ENCODE assay signal across 9 mouse cellular contexts in genomic region chr4:148337890-148338880, GRCm38 (mm10). TPM values are rescaled to one million over a fixed set of nuclear protein-coding genes. Genes with fewer than 3 reads are reported as not detected.
DNase-seq lines count a peak whose midpoint lies in the region; ATAC-seq lines count a peak whose summit lies in the region.
"Had no signal": no experiment of that assay in that cellular context is flagged by ENCODE, and none has a peak within 500 bp of the region (broad histone marks: within the 10 kb centered on the region; RNA-seq: fewer than 3 reads in every experiment).

No protein-coding gene starts in this region.

- no peaks in the 10 kb centered on the region for H3K27me3 ChIP-seq in midbrain, embryonic 12.5 days
- H3K27me3 ChIP-seq in midbrain, embryonic 15.5 days (replicated peaks), result no peaks in the 10 kb centered on the region
- no peaks in the 10 kb centered on the region for H3K27me3 ChIP-seq in embryonic facial prominence, embryonic 10.5 days (replicated peaks; ENCODE audit: low read depth, poor library complexity, severe bottlenecking)

- H3K9ac ChIP-seq in midbrain, embryonic 12.5 days (replicated peaks), result no peak overlapping the region
- no peak overlapping the region for H3K9ac ChIP-seq in midbrain, embryonic 15.5 days

- peaks cover 8% of the 10 kb centered on the region; the same call in 1 of the 2 replicates for H3K4me1 ChIP-seq in midbrain, embryonic 12.5 days
- H3K4me1 ChIP-seq in midbrain, embryonic 15.5 days, result 0 out of 2 replicates have a peak, but pooled peaks cover 5% of the 10 kb centered on the region
- no peaks in the 10 kb centered on the region for H3K4me1 ChIP-seq in embryonic facial prominence, embryonic 10.5 days

- 62% methylated on average over 13 of the region's 13 CpGs for WGBS in midbrain, embryonic 12.5 days
- 67% methylated on average over 13 of the region's 13 CpGs for WGBS in midbrain, embryonic 15.5 days
- WGBS in embryonic facial prominence, embryonic 10.5 days, result 71% methylated on average over 13 of the region's 13 CpGs

- no peaks in the 10 kb centered on the region for H3K36me3 ChIP-seq in midbrain, embryonic 12.5 days
- no peaks in the 10 kb centered on the region for H3K36me3 ChIP-seq in midbrain, embryonic 15.5 days (replicated peaks)
- no peaks in the 10 kb centered on the region for H3K36me3 ChIP-seq in embryonic facial prominence, embryonic 10.5 days (replicated peaks)

- no peak overlapping the region for H3K4me3 ChIP-seq in midbrain, embryonic 12.5 days
- no peak overlapping the region for H3K4me3 ChIP-seq in midbrain, embryonic 15.5 days
- no peak overlapping the region for H3K4me3 ChIP-seq in embryonic facial prominence, embryonic 10.5 days

- no peak overlapping the region for H3K4me2 ChIP-seq in midbrain, embryonic 12.5 days (replicated peaks)
- no peak overlapping the region for H3K4me2 ChIP-seq in midbrain, embryonic 15.5 days

- no peak overlapping the region for H3K27ac ChIP-seq in midbrain, embryonic 12.5 days (replicated peaks)
- no peak overlapping the region for H3K27ac ChIP-seq in midbrain, embryonic 15.5 days
- no peak overlapping the region for H3K27ac ChIP-seq in embryonic facial prominence, embryonic 10.5 days (replicated peaks)

- no peak for DNase-seq in frontal cortex, postnatal 14 days (ENCODE audit: low spot score in 2 of 2)
- peak; percentile 40 for DNase-seq in embryonic facial prominence, embryonic 10.5 days (ENCODE audit: low spot score)
- DNase-seq in retina, embryonic 14.5 days (ENCODE audit: low spot score), result peak; percentile 83
- DNase-seq in heart, adult 9 months (ENCODE audit: low spot score in 2 of 2), result no peak
- DNase-seq in urinary bladder, adult 18-20 months (ENCODE audit: low spot score in 2 of 2), result no peak
- DNase-seq: gastrocnemius, postnatal 10 days had no signal

- ATAC-seq in frontal cortex, adult (ENCODE audit: low TSS enrichment), result peak; percentile 52; the same call in 1 of the 2 replicates
- peak; percentile 55; the same call in 1 of the 2 replicates for ATAC-seq in midbrain, embryonic 12.5 days (ENCODE audit: low FRiP score, low read depth)
- ATAC-seq in midbrain, embryonic 15.5 days (replicated peaks), result no peak

- H3K9me3 ChIP-seq in midbrain, embryonic 12.5 days, result no peaks in the 10 kb centered on the region
- H3K9me3 ChIP-seq in midbrain, embryonic 15.5 days, result no peaks in the 10 kb centered on the region
- H3K9me3 ChIP-seq in embryonic facial prominence, embryonic 10.5 days, result no peaks in the 10 kb centered on the region

RNA-seq across cellular contexts. Expression of gene Disp3, which starts 50.4 kb away (rescaled TPM):
- polyA plus RNA-seq in midbrain, embryonic 12.5 days (2016; fragmentation: Nextera tagmentation; extraction: Ambion mirVana), result 7.8 and 9.4 TPM in 2 replicates
- polyA plus RNA-seq in midbrain, embryonic 15.5 days (2015; fragmentation: Nextera tagmentation; extraction: Ambion mirVana), result 12.5 and 13.6 TPM in 2 replicates
- polyA plus RNA-seq in embryonic facial prominence, embryonic 10.5 days (2016; fragmentation: Nextera tagmentation; extraction: Ambion mirVana), result 1.1 and 1.7 TPM in 2 replicates

Comparison
In these comparisons a context has a peak if more than half of its experiments do, and no peak if none do; other contexts are left out.
1. DNase-seq: peak in embryonic facial prominence, embryonic 10.5 days (single experiment) and retina, embryonic 14.5 days (single experiment); none in frontal cortex, postnatal 14 days (0 of 2), heart, adult 9 months (0 of 2) and urinary bladder, adult 18-20 months (0 of 2).